Mouse (Mus musculus): ENCODE results near the gene Dnajb6. TPM values are rescaled to one million over a fixed set of nuclear protein-coding genes. Genes with fewer than 3 reads are reported as not detected.
"Not testable (repeated sequence)": the region's sequence is repeated elsewhere in the genome, so short reads cannot be mapped to it uniquely, and the experiment has no call there.

Dnajb6 gene
- polyA plus RNA-seq (2016; fragmentation: Nextera tagmentation; extraction: Ambion mirVana): 173 and 181 TPM in 2 replicates

- Histone ChIP-seq H3K4me1 (peaks cover 24% of the 10 kb centered on the region), H3K27ac (replicated peaks) (peak within 1 kb of the TSS; percentile 95), H3K9me3 (no peaks in the 10 kb centered on the region), H3K27me3 (replicated peaks; ENCODE audit: low read depth, poor library complexity, severe bottlenecking) (no peaks in the 10 kb centered on the region), H3K4me3 (peak within 1 kb of the TSS; percentile 99), H3K36me3 (replicated peaks) (peaks cover 5% of the 10 kb centered on the region; the same call in 1 of the 2 replicates)
- DNase-seq (ENCODE audit: low spot score): peak; percentile 96
- under 1% methylated on average over 46 of the region's 46 CpGs for WGBS
Observed at GRCm38 (mm10) chr5:29735557-29736061, at the start of gene Dnajb6, which contains the start of gene Gm5129. TSS of gene Dnajb6 (plus strand) at chr5:29735688. TSS of gene Gm5129 (minus strand) at chr5:29735936.

- DNase-seq (ENCODE audit: low spot score): peak; percentile 44
- Histone ChIP-seq H3K4me1 (no peaks in the 10 kb centered on the region), H3K27ac (replicated peaks) (no peak overlapping the region), H3K9me3 (no peaks in the 10 kb centered on the region), H3K36me3 (replicated peaks) (0 out of 2 replicates have a peak, but pooled peaks cover 1% of the 10 kb centered on the region), H3K27me3 (replicated peaks; ENCODE audit: low read depth, poor library complexity, severe bottlenecking) (no peaks in the 10 kb centered on the region), H3K4me3 (no peak overlapping the region)
- WGBS: 51% methylated on average over 3 of the region's 3 CpGs
Observed at GRCm38 (mm10) chr5:29687671-29688070, 47.8 kb upstream of the Dnajb6 start.

DNA sequence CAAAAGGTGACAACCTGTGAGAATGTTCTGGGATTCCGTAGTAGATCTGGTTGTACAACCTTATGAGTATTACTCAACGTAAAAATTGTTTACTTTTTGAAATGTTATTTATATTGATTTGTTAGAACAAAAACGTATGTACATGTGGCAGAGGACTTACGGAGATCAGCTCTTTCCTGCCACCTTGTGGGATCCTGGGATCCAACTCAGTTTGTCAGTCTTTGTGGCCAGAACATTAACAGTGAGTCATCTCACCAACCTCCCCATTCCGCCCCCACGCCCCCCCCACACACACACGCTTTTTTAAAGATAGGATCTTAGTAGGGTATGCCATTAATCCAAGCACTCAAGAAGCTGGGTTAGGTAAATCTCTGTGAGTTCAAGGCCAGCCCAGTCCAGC is 47.1 kb upstream of the Dnajb6 start:
- Histone ChIP-seq H3K9me3 (no peaks in the 10 kb centered on the region), H3K4me3 (no peak overlapping the region), H3K27me3 (replicated peaks; ENCODE audit: low read depth, poor library complexity, severe bottlenecking) (no peaks in the 10 kb centered on the region), H3K4me1 (no peaks in the 10 kb centered on the region), H3K36me3 (replicated peaks) (no peaks in the 10 kb centered on the region), H3K27ac (replicated peaks) (no peak overlapping the region)
- WGBS: 68% methylated on average over 7 of the region's 7 CpGs
- DNase-seq (ENCODE audit: low spot score): no peak

- H3K27ac ChIP-seq (replicated peaks): no peak overlapping the region
- DNase-seq (ENCODE audit: low spot score): no peak
- no peaks in the 10 kb centered on the region; the same call in 1 of the 2 replicates for H3K27me3 ChIP-seq (replicated peaks; ENCODE audit: low read depth, poor library complexity, severe bottlenecking)
- H3K4me1 ChIP-seq: no peaks in the 10 kb centered on the region
- H3K9me3 ChIP-seq: no peaks in the 10 kb centered on the region
- WGBS: 82% methylated on average over 4 of the region's 4 CpGs
- H3K36me3 ChIP-seq (replicated peaks): no peaks in the 10 kb centered on the region
- no peak overlapping the region for H3K4me3 ChIP-seq
Observed at GRCm38 (mm10) chr5:29698493-29698892, 37.0 kb upstream of the Dnajb6 start.

GRCm38 (mm10) chr5:29699520-29700202 is 35.8 kb upstream of the Dnajb6 start:
- Histone ChIP-seq H3K4me1 (no peaks in the 10 kb centered on the region), H3K27me3 (replicated peaks; ENCODE audit: low read depth, poor library complexity, severe bottlenecking) (no peaks in the 10 kb centered on the region; the same call in 1 of the 2 replicates), H3K27ac (replicated peaks) (no peak overlapping the region), H3K4me3 (no peak overlapping the region), H3K9me3 (no peaks in the 10 kb centered on the region), H3K36me3 (replicated peaks) (no peaks in the 10 kb centered on the region)
- WGBS: 82% methylated on average over 2 of the region's 2 CpGs
- DNase-seq (ENCODE audit: low spot score): no peak

DNA sequence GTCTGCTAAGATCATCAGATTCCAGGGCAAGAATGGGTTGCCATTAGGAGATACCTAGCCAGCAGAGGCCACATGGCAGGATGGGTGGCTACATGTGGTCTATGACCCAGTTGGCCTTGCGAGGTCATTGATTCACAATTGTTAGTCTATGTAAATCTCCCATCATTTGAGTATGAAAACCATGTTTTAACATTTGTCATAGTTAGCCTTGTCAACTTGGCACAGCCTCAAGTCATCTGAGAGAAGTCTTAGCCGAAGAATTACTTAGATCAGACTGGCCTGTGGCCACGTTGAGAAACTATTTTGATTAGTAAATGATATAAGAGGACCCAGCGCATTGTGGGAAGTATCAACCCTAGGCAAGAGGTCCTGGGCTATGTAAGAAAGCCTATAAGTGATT is 28.2 kb upstream of the Dnajb6 start:
- no peak overlapping the region for H3K27ac ChIP-seq (replicated peaks)
- H3K36me3 ChIP-seq (replicated peaks): no peaks in the 10 kb centered on the region
- no peaks in the 10 kb centered on the region for H3K27me3 ChIP-seq (replicated peaks; ENCODE audit: low read depth, poor library complexity, severe bottlenecking)
- H3K9me3 ChIP-seq: no peaks in the 10 kb centered on the region
- no peak for DNase-seq (ENCODE audit: low spot score)
- WGBS: 89% methylated on average over 4 of the region's 4 CpGs
- H3K4me3 ChIP-seq: no peak overlapping the region
- H3K4me1 ChIP-seq: peaks cover 5% of the 10 kb centered on the region; the same call in 1 of the 2 replicates

DNA sequence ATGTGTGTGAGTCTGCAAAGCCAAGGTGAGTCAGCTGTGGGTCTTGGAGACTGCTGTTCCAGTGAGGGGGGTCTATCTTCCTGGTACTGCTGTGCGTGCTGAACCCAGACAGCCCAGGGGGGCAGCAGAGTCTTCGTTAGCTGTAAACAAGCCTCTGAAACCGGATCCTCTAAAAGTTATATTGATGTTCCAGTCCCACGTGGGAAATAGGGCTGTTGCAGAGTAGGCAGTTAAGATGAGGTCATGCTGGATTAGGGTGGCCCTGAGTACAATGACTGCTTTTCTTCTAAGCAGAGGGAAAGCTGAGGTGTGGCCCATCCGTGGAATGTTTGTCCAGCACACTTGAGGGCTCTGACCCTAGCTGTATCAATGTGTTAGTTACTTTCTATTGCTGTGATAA is 27.2 kb upstream of the Dnajb6 start:
- 17% methylated on average over 5 of the region's 5 CpGs for WGBS
- no peak overlapping the region for H3K4me3 ChIP-seq
- no peaks in the 10 kb centered on the region for H3K9me3 ChIP-seq
- peak; percentile 30 for DNase-seq (ENCODE audit: low spot score)
- H3K36me3 ChIP-seq (replicated peaks): no peaks in the 10 kb centered on the region
- H3K4me1 ChIP-seq: peaks cover 5% of the 10 kb centered on the region; the same call in 1 of the 2 replicates
- H3K27me3 ChIP-seq (replicated peaks; ENCODE audit: low read depth, poor library complexity, severe bottlenecking): no peaks in the 10 kb centered on the region
- H3K27ac ChIP-seq (replicated peaks): no peak overlapping the region

DNA sequence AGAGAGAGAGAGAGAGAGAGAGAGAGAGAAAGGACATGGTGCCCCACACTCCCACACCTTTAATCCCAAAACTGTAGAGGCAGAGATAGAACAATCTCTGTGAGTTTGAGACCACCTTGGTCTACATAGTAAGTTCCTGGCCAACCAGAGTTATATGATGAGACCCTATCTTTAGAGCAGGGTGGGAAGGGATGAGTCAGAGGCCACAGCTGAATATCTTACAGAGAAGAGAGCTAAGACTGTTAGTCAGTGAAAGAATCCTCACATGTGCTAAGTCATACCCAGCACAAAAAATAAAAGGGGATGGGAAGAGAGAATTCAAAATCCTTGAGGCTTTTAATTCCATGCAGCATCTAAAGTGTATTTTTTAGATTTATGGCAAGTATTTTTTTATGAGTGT is 23.9 kb upstream of the Dnajb6 start:
- DNase-seq (ENCODE audit: low spot score): no peak
- Histone ChIP-seq H3K4me1 (peaks cover 5% of the 10 kb centered on the region; the same call in 1 of the 2 replicates), H3K27me3 (replicated peaks; ENCODE audit: low read depth, poor library complexity, severe bottlenecking) (no peaks in the 10 kb centered on the region), H3K36me3 (replicated peaks) (no peaks in the 10 kb centered on the region), H3K27ac (replicated peaks) (no peak overlapping the region), H3K4me3 (no peak overlapping the region), H3K9me3 (no peaks in the 10 kb centered on the region)

GRCm38 (mm10) chr5:29712906-29713305 is 22.6 kb upstream of the Dnajb6 start:
- H3K4me1 ChIP-seq: peaks cover 5% of the 10 kb centered on the region; the same call in 1 of the 2 replicates
- no peak overlapping the region for H3K27ac ChIP-seq (replicated peaks)
- H3K9me3 ChIP-seq: no peaks in the 10 kb centered on the region
- no peak overlapping the region for H3K4me3 ChIP-seq
- H3K27me3 ChIP-seq (replicated peaks; ENCODE audit: low read depth, poor library complexity, severe bottlenecking): no peaks in the 10 kb centered on the region
- H3K36me3 ChIP-seq (replicated peaks): no peaks in the 10 kb centered on the region
- no peak for DNase-seq (ENCODE audit: low spot score)
- 52% methylated on average over 1 of the region's 1 CpGs for WGBS

DNA sequence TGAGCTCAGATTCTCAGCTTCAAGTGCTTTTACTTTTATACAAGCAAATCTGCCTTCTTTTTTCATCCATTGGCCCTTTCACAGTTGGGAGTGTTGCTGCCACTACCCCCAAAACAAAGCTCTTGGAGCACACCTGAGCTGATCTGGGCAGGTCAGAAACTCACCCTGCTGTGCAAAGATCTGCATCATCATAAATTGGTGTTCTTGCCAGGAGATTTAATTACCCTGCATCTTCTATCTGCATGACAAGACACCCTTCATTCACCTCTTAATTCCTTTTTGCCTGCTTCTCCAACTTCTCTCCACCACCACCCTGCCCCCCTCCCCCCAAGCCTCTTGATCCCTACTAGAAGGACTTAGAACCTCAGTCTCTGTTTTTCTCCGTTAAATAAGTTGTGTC is 14.3 kb upstream of the Dnajb6 start:
- DNase-seq (ENCODE audit: low spot score): no peak
- Histone ChIP-seq H3K9me3 (no peaks in the 10 kb centered on the region), H3K4me3 (no peak overlapping the region), H3K27me3 (replicated peaks; ENCODE audit: low read depth, poor library complexity, severe bottlenecking) (no peaks in the 10 kb centered on the region), H3K27ac (replicated peaks) (no peak overlapping the region), H3K4me1 (no peaks in the 10 kb centered on the region), H3K36me3 (replicated peaks) (no peaks in the 10 kb centered on the region)
- WGBS: 14% methylated on average over 1 of the region's 1 CpGs

- DNase-seq (ENCODE audit: low spot score): no peak
- 85% methylated on average over 2 of the region's 2 CpGs for WGBS
- Histone ChIP-seq H3K4me1 (no peaks in the 10 kb centered on the region), H3K27me3 (replicated peaks; ENCODE audit: low read depth, poor library complexity, severe bottlenecking) (no peaks in the 10 kb centered on the region), H3K4me3 (no peak overlapping the region), H3K9me3 (no peaks in the 10 kb centered on the region), H3K27ac (replicated peaks) (no peak overlapping the region), H3K36me3 (replicated peaks) (no peaks in the 10 kb centered on the region)
Observed at GRCm38 (mm10) chr5:29725369-29725768, 10.1 kb upstream of the Dnajb6 start.

- H3K36me3 ChIP-seq (replicated peaks); H3K4me3 ChIP-seq; H3K27me3 ChIP-seq (replicated peaks; ENCODE audit: low read depth, poor library complexity, severe bottlenecking); H3K9me3 ChIP-seq; H3K27ac ChIP-seq (replicated peaks); H3K4me1 ChIP-seq; DNase-seq (ENCODE audit: low spot score): not testable (repeated sequence)
- 84% methylated on average over 5 of the region's 5 CpGs for WGBS
Observed at GRCm38 (mm10) chr5:29726070-29726469, 9.4 kb upstream of the Dnajb6 start.

- Histone ChIP-seq H3K27me3 (replicated peaks; ENCODE audit: low read depth, poor library complexity, severe bottlenecking) (no peaks in the 10 kb centered on the region), H3K36me3 (replicated peaks) (peaks cover 5% of the 10 kb centered on the region; the same call in 1 of the 2 replicates), H3K9me3 (no peaks in the 10 kb centered on the region), H3K27ac (replicated peaks) (peak overlapping the region; percentile 95), H3K4me1 (peaks cover 24% of the 10 kb centered on the region), H3K4me3 (peak overlapping the region; percentile 99)
- 62% methylated on average over 6 of the region's 6 CpGs for WGBS
- no peak for DNase-seq (ENCODE audit: low spot score)
Observed at GRCm38 (mm10) chr5:29734831-29735510, 517 bp upstream of the Dnajb6 start.
